Mouse (Mus musculus): ENCODE measurements around the gene Ube2v1. TPM values are rescaled to one million over a fixed set of nuclear protein-coding genes. Genes with fewer than 3 reads are reported as not detected.
"Not testable (repeated sequence)": the region's sequence is repeated elsewhere in the genome, so short reads cannot be mapped to it uniquely, and the experiment has no call there.

The Ube2v1 gene
- polyA plus RNA-seq, 1 experiment, result 135 TPM

DNA sequence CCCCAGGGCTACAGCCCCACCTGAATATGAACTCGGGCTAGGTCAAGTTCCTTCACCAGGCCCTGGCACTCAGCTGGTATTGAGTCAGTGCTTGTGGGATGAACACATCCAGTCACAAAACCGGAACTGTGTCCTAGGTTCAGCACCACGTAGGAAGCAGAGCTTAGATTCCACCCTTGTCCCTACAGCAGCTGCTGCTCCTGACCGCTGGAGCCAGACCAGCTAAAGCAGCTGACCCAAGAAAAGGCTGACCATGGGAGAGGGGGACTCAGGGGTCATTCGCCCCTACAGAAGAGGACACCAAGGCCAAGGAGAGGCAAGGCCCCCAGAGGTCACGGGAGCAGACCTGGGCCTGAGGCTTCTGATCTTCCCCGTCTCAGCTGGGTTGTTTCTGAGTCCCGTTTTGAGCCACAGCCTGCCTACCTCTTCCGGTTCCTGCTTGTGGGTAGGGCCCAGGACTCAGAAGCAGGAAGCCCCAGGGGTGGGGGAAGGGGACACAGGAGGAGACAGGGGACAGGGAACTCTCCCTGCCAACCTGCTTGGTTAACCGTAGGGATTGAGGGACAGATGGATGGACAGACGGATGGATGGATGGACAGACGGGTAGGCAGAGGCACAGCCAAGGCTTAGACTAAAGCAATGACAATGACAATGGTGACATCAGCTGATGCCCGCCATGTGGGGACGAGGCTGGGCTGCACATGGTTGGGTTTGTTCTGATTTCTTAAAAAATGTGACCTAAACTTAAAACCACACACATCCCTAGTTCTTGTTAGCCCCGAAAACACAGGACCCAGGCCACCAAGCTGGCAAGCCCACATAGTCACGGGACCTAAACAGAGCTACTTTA, 25.0 kb upstream of the Ube2v1 start:
- TF ChIP-seq CTCF (IDR thresholded peaks at IDR 0.05; ENCODE audit: insufficient read depth, low read length), result no peak
- Histone ChIP-seq H3K4me3 (replicated peaks; ENCODE audit: extremely low read depth, low read depth, low read length) (peak overlapping the region; percentile 24), H3K4me1 (ENCODE audit: control insufficient read depth, insufficient read depth, low read length) (peaks cover 31% of the 10 kb centered on the region)
- 57% methylated on average over 16 of the region's 16 CpGs for WGBS
- no peak for DNase-seq

GRCm38 (mm10) chr2:167654911-167655600, 23.2 kb upstream of the Ube2v1 start:
- TF ChIP-seq POLR2A (IDR thresholded peaks at IDR 0.05; ENCODE audit: borderline replicate concordance, extremely low read depth, low read depth, low read length) (no peak), CTCF (IDR thresholded peaks at IDR 0.05; ENCODE audit: insufficient read depth, low read length) (no peak)
- DNase-seq, result no peak
- no peak overlapping the region for H3K4me3 ChIP-seq (replicated peaks; ENCODE audit: extremely low read depth, low read depth, low read length)
- 77% methylated on average over 10 of the region's 10 CpGs for WGBS
- peaks cover 26% of the 10 kb centered on the region for H3K4me1 ChIP-seq (ENCODE audit: control insufficient read depth, insufficient read depth, low read length)

GRCm38 (mm10) chr2:167652694-167653093, 20.8 kb upstream of the Ube2v1 start:
- TF ChIP-seq CTCF (IDR thresholded peaks at IDR 0.05; ENCODE audit: insufficient read depth, low read length), result no peak
- no peak for TF ChIP-seq POLR2A (IDR thresholded peaks at IDR 0.05; ENCODE audit: borderline replicate concordance, extremely low read depth, low read depth, low read length)
- Histone ChIP-seq H3K4me3 (replicated peaks; ENCODE audit: extremely low read depth, low read depth, low read length) (no peak overlapping the region), H3K4me1 (ENCODE audit: control insufficient read depth, insufficient read depth, low read length) (peaks cover 10% of the 10 kb centered on the region)
- DNase-seq, result no peak
- WGBS, result 63% methylated on average over 7 of the region's 7 CpGs

- no peak for DNase-seq
- TF ChIP-seq CTCF (IDR thresholded peaks at IDR 0.05; ENCODE audit: insufficient read depth, low read length), result no peak
- no peak for TF ChIP-seq POLR2A (IDR thresholded peaks at IDR 0.05; ENCODE audit: borderline replicate concordance, extremely low read depth, low read depth, low read length)
- no peak overlapping the region for H3K4me3 ChIP-seq (replicated peaks; ENCODE audit: extremely low read depth, low read depth, low read length)
- WGBS, result 87% methylated on average over 9 of the region's 9 CpGs
- peaks cover 3% of the 10 kb centered on the region for H3K4me1 ChIP-seq (ENCODE audit: control insufficient read depth, insufficient read depth, low read length)
These were observed 19.7 kb upstream of the Ube2v1 start for GRCm38 (mm10) chr2:167651622-167652021.

- TF ChIP-seq CTCF (IDR thresholded peaks at IDR 0.05; ENCODE audit: insufficient read depth, low read length), result no peak
- no peak for TF ChIP-seq POLR2A (IDR thresholded peaks at IDR 0.05; ENCODE audit: borderline replicate concordance, extremely low read depth, low read depth, low read length)
- no peak overlapping the region for H3K4me3 ChIP-seq (replicated peaks; ENCODE audit: extremely low read depth, low read depth, low read length)
- 76% methylated on average over 12 of the region's 12 CpGs for WGBS
- DNase-seq, result no peak
- H3K4me1 ChIP-seq (ENCODE audit: control insufficient read depth, insufficient read depth, low read length), result no peaks in the 10 kb centered on the region
These were observed 17.6 kb upstream of the Ube2v1 start for GRCm38 (mm10) chr2:167649290-167650032.

DNA sequence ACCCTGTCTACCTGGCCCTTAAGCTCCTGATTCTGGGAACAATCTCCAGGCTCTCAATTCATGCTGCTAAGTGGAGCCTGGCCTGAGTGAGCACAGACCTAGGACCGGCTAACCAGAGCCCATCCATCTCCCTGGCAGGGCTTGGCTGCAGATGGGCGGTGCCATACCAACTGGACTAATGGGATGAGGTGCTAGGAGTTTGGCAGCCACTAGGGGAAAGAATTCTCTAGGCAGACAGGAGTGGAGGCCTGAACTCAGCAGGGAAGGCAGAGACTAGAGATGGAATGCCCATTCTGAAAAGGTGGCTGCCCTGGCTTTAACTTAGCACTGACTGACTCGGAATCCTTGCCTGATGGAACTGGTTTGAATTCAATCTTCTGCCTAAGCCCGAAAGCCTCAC, 14.5 kb upstream of the Ube2v1 start:
- Histone ChIP-seq H3K4me3 (replicated peaks; ENCODE audit: extremely low read depth, low read depth, low read length) (no peak overlapping the region), H3K4me1 (ENCODE audit: control insufficient read depth, insufficient read depth, low read length) (no peaks in the 10 kb centered on the region)
- 72% methylated on average over 4 of the region's 4 CpGs for WGBS
- TF ChIP-seq CTCF (IDR thresholded peaks at IDR 0.05; ENCODE audit: insufficient read depth, low read length), result no peak
- TF ChIP-seq POLR2A (IDR thresholded peaks at IDR 0.05; ENCODE audit: borderline replicate concordance, extremely low read depth, low read depth, low read length), result no peak
- no peak for DNase-seq

- not testable (repeated sequence) for DNase-seq; H3K4me3 ChIP-seq (replicated peaks; ENCODE audit: extremely low read depth, low read depth, low read length); H3K4me1 ChIP-seq (ENCODE audit: control insufficient read depth, insufficient read depth, low read length)
- WGBS, result 80% methylated on average over 13 of the region's 13 CpGs
These were observed 11.6 kb upstream of the Ube2v1 start for GRCm38 (mm10) chr2:167643356-167644052.

DNA sequence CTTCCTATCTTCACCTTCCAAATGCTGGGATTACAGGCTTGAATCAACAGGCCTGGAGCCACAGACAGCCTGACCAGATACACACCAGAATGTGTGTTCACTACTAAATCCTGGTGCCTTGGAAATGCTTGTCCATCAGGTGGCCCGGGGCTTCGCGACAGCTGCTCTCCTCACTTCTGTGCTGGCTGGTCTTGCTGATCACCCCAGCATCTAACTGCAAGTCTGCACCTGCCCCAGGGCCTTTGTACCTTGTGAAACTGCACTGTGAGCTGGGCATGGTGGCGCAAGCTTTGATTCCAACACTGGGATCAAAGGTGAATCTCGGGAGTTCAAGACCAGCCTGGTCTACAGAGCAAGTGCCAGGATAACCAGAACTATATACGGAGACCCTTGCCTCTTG, 10.3 kb upstream of the Ube2v1 start:
- WGBS, result 90% methylated on average over 6 of the region's 6 CpGs
- no peak for DNase-seq
- H3K4me3 ChIP-seq (replicated peaks; ENCODE audit: extremely low read depth, low read depth, low read length), result no peak overlapping the region
- H3K4me1 ChIP-seq (ENCODE audit: control insufficient read depth, insufficient read depth, low read length), result peaks cover 2% of the 10 kb centered on the region; the same call in 1 of the 2 replicates
- TF ChIP-seq POLR2A (IDR thresholded peaks at IDR 0.05; ENCODE audit: borderline replicate concordance, extremely low read depth, low read depth, low read length), result no peak

- peak; percentile 65 for DNase-seq
- no peak overlapping the region for H3K4me3 ChIP-seq (replicated peaks; ENCODE audit: extremely low read depth, low read depth, low read length)
- TF ChIP-seq CTCF (IDR thresholded peaks at IDR 0.05; ENCODE audit: insufficient read depth, low read length) (peak; percentile 92), POLR2A (IDR thresholded peaks at IDR 0.05; ENCODE audit: borderline replicate concordance, extremely low read depth, low read depth, low read length) (no peak)
- WGBS, result 37% methylated on average over 8 of the region's 8 CpGs
- H3K4me1 ChIP-seq (ENCODE audit: control insufficient read depth, insufficient read depth, low read length), result peaks cover 2% of the 10 kb centered on the region; the same call in 1 of the 2 replicates
These were observed 9.4 kb upstream of the Ube2v1 start for GRCm38 (mm10) chr2:167641337-167641736.

Data from lung, adult 2 months (tissue).